Mouse (Mus musculus): Measurements from ENCODE around the gene Abcc4.

GRCm38 (mm10) chr14:118568116-118568673 lies 137.8 kb downstream of the Abcc4 start:
- no peak for TF ChIP-seq ZC3H11A (IDR thresholded peaks at IDR 0.05; ENCODE audit: low read depth, low read length)
- no peak for TF ChIP-seq CTCF (conservative IDR thresholded peaks at IDR 0.05 in 1 of 2, IDR thresholded peaks at IDR 0.05 in 1 of 2; ENCODE audit: low read depth in 2 of 2, low read length in 2 of 2)
- no peak for TF ChIP-seq JUND (conservative IDR thresholded peaks at IDR 0.05; ENCODE audit: low read depth, low read length)
- TF ChIP-seq POLR2A (IDR thresholded peaks at IDR 0.05; ENCODE audit: low read depth, low read length) = no peak
- TF ChIP-seq POLR2AphosphoS2 (IDR thresholded peaks at IDR 0.05; ENCODE audit: low read depth, low read length) = no peak
